Mouse (Mus musculus) ES-Bruce4 (cell line): ENCODE results near the gene Fam57a.

Experiments used
- CTCF ChIP-seq: IDR thresholded peaks from one replicate; pipeline ENCODE4 v1.8.1; 2011; ENCODE audit warnings: low read depth, low read length
- EP300 ChIP-seq: IDR thresholded peaks from 2 replicates; pipeline ENCODE4 v1.6.1; 2011; ENCODE audit warnings: low read depth, low read length; ENCODE audit not compliant: insufficient read depth

GRCm38 (mm10) chr11:76256129-76256528 lies 76.7 kb downstream of the Fam57a start:
- no peak for TF ChIP-seq CTCF
- TF ChIP-seq EP300 = no peak
